Mouse (Mus musculus): Measurements from ENCODE around the gene Rpl19.

GRCm38 (mm10) chr11:98026570-98027296 is at the start of gene Rpl19:
- no peak for TF ChIP-seq CTCF (IDR thresholded peaks at IDR 0.05; ENCODE audit: low read depth, low read length)
- TF ChIP-seq POLR2A (IDR thresholded peaks at IDR 0.05; ENCODE audit: borderline replicate concordance, low read depth, low read length) = no peak; the same call in 1 of the 2 replicates
